Mouse (Mus musculus): ENCODE measurements around the gene Pax1. TPM values are rescaled to one million over a fixed set of nuclear protein-coding genes. Genes with fewer than 3 reads are reported as not detected.

The Pax1 gene
- polyA plus RNA-seq, 1 experiment from 2014 or later = not detected

DNA sequence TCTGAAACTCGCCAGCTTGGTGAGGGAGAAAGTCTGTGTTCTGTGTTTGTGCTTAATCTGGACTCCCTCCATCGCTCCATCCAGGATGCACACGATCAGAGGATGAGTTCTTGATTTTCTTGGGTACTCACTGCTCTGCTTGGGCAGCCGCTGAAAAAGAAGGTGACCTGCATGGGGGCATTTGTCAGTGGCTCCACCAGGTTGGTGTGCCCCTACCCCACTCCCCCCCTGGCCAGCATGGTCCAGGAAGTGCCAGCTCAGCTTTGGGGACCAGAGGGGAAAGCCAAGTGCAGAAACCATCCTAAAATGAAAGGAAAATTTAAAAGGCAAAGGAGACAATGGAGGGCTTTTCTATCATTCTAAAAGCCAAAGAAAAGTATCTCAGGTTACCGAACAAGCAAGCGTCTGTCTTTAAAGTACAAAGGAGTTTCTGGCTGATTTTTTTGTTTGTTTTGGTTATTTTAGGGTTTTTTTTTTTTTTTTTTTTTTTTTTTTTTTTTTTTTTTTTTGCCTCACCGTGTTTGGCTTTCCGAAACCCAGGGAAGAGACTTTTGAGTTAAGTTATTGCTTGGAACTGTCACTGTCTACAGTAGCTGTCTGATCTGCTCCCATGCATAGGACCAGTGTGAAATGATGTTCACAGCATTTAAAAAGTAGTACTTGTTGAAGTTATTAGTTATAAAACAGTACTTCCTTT, 13.4 kb downstream of the Pax1 start:
- WGBS = 6% methylated on average over 8 of the region's 8 CpGs
- ATAC-seq (replicated peaks) = no peak

DNA sequence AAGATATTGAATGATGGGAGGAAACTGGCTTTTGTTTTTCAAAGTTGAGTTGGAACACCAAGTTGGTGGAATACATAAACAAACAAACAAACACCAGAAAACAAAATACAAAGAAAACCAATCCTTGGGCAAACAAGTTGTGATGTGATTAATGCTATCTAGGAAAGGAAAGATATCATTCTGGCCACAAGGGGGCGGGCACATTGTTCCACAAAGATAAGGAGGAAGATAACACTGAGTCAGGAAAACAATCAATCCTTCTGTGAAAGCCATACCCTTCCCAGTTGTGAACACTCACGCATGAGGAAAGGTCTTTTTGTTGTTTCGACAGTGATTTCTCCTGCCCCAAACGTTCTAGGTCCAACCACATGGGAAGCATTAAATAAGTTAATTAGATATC, 17.2 kb downstream of the Pax1 start:
- no peak overlapping the region for H3K4me3 ChIP-seq
- no peak overlapping the region for H3K27ac ChIP-seq (replicated peaks)
- no peak overlapping the region for H3K9ac ChIP-seq (replicated peaks)
- 13% methylated on average over 4 of the region's 4 CpGs for WGBS
- no peak for ATAC-seq (replicated peaks)
- H3K4me1 ChIP-seq = no peaks in the 10 kb centered on the region
- no peaks in the 10 kb centered on the region for H3K9me3 ChIP-seq
- no peaks in the 10 kb centered on the region for H3K36me3 ChIP-seq
- H3K4me2 ChIP-seq (replicated peaks) = no peak overlapping the region
- H3K27me3 ChIP-seq = peaks cover 44% of the 10 kb centered on the region

More for the DNA sequence above, 13.4 kb downstream of the Pax1 start:
- H3K9ac ChIP-seq (replicated peaks) = no peak overlapping the region
- no peaks in the 10 kb centered on the region for H3K9me3 ChIP-seq
- H3K4me3 ChIP-seq = no peak overlapping the region
- 0 out of 2 replicates have a peak, but pooled peaks cover 4% of the 10 kb centered on the region for H3K4me1 ChIP-seq
- H3K27me3 ChIP-seq = peaks cover 79% of the 10 kb centered on the region
- H3K27ac ChIP-seq (replicated peaks) = no peak overlapping the region
- no peak overlapping the region for H3K4me2 ChIP-seq (replicated peaks)
- H3K36me3 ChIP-seq = no peaks in the 10 kb centered on the region

DNA sequence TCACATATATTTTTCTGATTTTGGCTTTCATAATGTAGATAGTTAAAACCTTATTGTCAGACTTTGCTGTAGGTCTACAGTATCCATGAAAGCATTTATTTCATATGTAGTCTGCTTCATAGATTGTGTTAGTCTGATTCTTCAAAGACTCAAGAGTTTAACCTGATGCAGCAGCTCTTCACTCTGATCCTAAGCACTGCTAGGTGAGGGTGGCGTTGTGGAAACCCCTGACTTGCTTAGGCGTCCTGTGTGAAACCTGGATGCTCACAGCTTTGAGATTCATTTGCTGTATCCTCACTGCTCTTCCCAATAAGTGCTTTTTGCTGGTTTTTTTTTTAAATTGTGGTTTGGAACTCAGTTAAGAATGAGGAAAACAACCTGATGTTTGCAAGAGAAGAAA, 21.6 kb downstream of the Pax1 start:
- Histone ChIP-seq H3K4me3 (no peak overlapping the region), H3K27me3 (peaks cover 2% of the 10 kb centered on the region; the same call in 1 of the 2 replicates), H3K27ac (replicated peaks) (no peak overlapping the region), H3K4me1 (no peaks in the 10 kb centered on the region), H3K36me3 (no peaks in the 10 kb centered on the region), H3K9me3 (no peaks in the 10 kb centered on the region), H3K4me2 (replicated peaks) (no peak overlapping the region), H3K9ac (replicated peaks) (no peak overlapping the region)
- ATAC-seq (replicated peaks) = no peak
- WGBS = 91% methylated on average over 2 of the region's 2 CpGs

DNA sequence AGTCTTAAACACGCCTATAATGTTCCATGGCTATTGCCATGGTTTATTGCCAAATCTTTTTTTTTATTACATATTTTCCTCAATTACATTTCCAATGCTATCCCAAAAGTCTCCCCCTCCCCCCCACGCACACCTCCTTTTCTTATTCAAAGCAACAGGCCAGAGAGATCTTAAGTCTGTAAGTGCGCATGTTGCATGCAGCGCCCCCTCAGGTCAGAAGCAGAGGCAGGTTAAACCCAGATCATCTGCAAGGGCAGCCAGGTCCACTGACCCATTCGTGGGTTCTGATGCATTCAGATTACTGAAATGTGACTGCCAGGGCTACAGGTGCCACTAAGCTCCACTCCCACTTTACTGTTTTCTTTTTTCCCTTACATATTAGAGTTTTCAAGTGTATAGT, 25.2 kb downstream of the Pax1 start:
- Histone ChIP-seq H3K27ac (replicated peaks) (no peak overlapping the region), H3K27me3 (no peaks in the 10 kb centered on the region), H3K4me1 (no peaks in the 10 kb centered on the region), H3K4me2 (replicated peaks) (no peak overlapping the region), H3K4me3 (no peak overlapping the region), H3K36me3 (no peaks in the 10 kb centered on the region), H3K9ac (replicated peaks) (no peak overlapping the region), H3K9me3 (no peaks in the 10 kb centered on the region)
- ATAC-seq (replicated peaks) = no peak
- WGBS = 51% methylated on average over 5 of the region's 5 CpGs

DNA sequence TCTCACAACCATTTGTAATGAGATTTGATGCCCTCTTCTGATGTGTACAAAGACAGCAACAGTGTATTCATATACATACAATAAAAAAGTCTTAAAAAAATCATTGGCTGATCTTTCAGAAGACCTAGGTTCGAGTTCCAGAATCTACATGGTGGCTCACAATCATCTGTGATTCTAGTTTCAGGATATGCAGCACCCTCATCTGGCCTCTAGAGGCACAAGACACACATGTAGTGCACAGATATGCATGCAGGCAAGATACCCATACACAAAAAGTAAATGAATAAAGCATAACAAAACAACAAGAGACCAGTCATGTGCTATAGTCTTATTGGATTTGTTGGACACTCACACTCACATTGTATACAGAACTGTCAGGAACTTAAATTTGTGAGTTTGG, 47.6 kb downstream of the Pax1 start:
- no peak for ATAC-seq (replicated peaks)
- H3K9me3 ChIP-seq = no peaks in the 10 kb centered on the region
- no peaks in the 10 kb centered on the region for H3K36me3 ChIP-seq
- H3K4me2 ChIP-seq (replicated peaks) = no peak overlapping the region
- H3K4me1 ChIP-seq = no peaks in the 10 kb centered on the region
- H3K27ac ChIP-seq (replicated peaks) = no peak overlapping the region
- H3K9ac ChIP-seq (replicated peaks) = no peak overlapping the region
- no peaks in the 10 kb centered on the region for H3K27me3 ChIP-seq
- no peak overlapping the region for H3K4me3 ChIP-seq
- 70% methylated on average over 1 of the region's 1 CpGs for WGBS

DNA sequence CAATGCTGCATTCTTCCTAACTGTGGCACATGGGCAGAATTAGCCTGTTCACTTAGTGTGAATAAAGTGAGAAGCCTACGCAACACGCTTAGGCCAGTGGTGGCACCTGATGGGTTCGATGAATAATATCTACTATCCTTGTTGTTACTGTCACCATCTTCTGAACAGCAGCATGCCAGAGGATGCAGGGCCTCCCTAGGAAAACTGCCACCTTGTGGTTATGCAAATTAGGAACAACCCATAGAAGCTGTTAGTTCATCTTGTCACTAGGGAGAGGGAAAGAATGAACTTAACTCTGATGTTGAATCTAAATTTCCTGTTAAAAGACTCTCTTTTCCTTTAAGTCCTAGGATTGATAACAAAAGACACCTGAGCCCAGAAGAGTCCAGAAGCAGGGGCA, 53.3 kb downstream of the Pax1 start:
- no peak overlapping the region for H3K4me3 ChIP-seq
- H3K27me3 ChIP-seq = no peaks in the 10 kb centered on the region
- H3K9me3 ChIP-seq = no peaks in the 10 kb centered on the region
- no peak overlapping the region for H3K4me2 ChIP-seq (replicated peaks)
- no peaks in the 10 kb centered on the region for H3K36me3 ChIP-seq
- H3K9ac ChIP-seq (replicated peaks) = no peak overlapping the region
- H3K27ac ChIP-seq (replicated peaks) = no peak overlapping the region
- no peaks in the 10 kb centered on the region for H3K4me1 ChIP-seq
- no peak for ATAC-seq (replicated peaks)
- 91% methylated on average over 3 of the region's 3 CpGs for WGBS

DNA sequence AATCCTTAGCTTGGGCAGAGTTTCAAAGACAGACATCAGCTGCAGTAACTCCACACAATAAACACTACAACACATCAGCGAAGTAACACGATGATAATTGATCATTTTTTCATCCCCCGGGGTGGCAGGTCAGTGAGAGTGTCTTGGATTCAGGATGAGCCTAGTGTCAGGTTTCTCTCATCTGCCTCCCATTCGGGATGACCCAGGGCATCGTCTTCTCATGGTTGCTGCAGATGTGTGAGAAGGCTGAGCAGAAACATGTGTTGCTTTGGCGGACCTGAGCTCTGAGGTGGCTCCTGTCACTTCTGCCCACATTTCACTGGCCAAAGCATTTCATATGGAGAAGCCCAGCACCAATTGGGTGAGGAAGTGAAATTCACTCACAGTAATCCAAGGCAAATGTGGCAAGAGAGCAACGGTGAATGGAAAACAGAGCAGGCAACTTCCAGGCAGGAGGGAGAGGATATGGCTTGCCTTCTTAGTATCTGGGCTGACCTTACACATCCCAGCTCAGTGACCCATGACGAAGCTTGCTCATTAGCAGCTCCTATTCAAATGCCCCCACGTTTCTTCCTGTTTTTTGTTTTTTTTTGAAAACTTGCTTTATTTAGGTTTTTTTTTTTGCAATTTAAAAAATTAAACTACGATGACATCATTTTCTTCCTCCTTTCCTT, 63.0 kb downstream of the Pax1 start:
- Histone ChIP-seq H3K36me3 (no peaks in the 10 kb centered on the region), H3K4me3 (no peak overlapping the region), H3K27ac (replicated peaks) (no peak overlapping the region), H3K27me3 (no peaks in the 10 kb centered on the region), H3K9me3 (no peaks in the 10 kb centered on the region), H3K4me1 (no peaks in the 10 kb centered on the region), H3K9ac (replicated peaks) (no peak overlapping the region), H3K4me2 (replicated peaks) (no peak overlapping the region)
- WGBS = 50% methylated on average over 10 of the region's 10 CpGs
- no peak for ATAC-seq (replicated peaks)

DNA sequence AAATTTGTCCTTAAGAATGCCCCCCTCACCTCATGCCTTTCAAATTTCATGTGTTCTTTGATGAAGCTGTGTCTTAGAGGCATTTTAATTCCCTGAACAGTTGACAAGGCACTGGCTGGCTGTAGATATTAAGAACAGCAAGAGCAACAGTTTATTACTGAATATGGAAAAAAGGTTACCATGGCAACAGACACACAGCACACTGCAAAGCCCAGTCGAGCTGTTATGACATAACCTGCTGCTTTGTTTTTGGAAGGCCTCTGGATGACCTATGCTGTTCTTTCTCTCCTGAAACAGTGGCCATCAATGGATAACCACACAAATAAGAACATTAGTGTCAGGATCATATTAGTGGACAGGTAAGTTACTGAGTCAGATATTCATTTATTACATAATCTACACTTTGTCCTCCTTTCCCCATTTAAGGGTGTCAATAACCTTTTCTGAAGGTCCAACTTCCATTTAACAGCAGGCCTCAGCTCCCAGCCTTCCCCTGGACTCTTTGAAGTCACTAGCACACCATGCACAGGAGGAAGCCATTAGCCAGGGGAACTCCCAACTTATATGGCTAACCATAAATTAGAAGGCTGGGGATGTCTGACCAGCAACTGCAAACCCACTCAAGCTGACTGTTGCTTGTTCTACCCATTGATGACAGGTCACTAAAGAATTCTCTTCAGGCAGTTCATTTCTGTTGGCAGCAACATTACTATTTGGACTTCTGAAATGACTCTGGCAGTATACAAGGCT, 68.1 kb downstream of the Pax1 start:
- 18% methylated on average over 1 of the region's 1 CpGs for WGBS
- H3K4me2 ChIP-seq (replicated peaks) = no peak overlapping the region
- no peaks in the 10 kb centered on the region for H3K9me3 ChIP-seq
- H3K27ac ChIP-seq (replicated peaks) = no peak overlapping the region
- ATAC-seq (replicated peaks) = peak; percentile 51; the same call in 1 of the 2 replicates
- no peaks in the 10 kb centered on the region for H3K4me1 ChIP-seq
- H3K27me3 ChIP-seq = no peaks in the 10 kb centered on the region
- H3K9ac ChIP-seq (replicated peaks) = no peak overlapping the region
- no peaks in the 10 kb centered on the region for H3K36me3 ChIP-seq
- no peak overlapping the region for H3K4me3 ChIP-seq

DNA sequence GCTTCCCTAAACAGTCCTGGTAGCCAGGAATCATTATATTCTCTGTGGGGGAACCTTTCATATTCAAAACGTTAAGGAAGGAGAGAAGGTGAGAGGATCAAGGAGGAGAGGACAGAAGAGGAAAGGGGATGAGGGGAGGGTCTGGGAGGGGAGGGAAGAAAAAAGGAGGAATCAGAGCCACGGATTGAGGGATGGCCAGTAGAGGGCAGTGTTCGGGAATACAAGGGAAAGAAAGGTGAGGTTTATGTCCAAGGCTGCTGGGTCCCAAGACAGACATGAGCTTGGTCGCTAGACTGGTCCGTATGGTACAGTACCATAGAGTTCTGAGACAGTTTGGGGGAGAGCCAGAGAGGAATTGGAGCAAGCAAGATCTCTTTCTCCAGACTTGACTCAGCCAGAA, 71.4 kb downstream of the Pax1 start:
- Histone ChIP-seq H3K9ac (replicated peaks) (no peak overlapping the region), H3K36me3 (no peaks in the 10 kb centered on the region), H3K27me3 (no peaks in the 10 kb centered on the region), H3K4me3 (no peak overlapping the region), H3K9me3 (no peaks in the 10 kb centered on the region), H3K4me1 (no peaks in the 10 kb centered on the region), H3K27ac (replicated peaks) (no peak overlapping the region), H3K4me2 (replicated peaks) (no peak overlapping the region)
- 0 out of 2 replicates have a peak, but pooled peaks have one; percentile 29 for ATAC-seq (replicated peaks)
- WGBS = 19% methylated on average over 5 of the region's 5 CpGs

Other genes starting within 250 kb of the Pax1 start
- gene Nkx2-2, start 167.7 kb upstream of the Pax1 start, polyA plus RNA-seq (2015; fragmentation: Nextera tagmentation; extraction: Ambion mirVana) = 1.5 and 4.1 TPM in 2 replicates